Mouse (Mus musculus) spleen, adult 2 months (tissue): Measurements from ENCODE around the gene Iqck.

Source experiments
- CTCF ChIP-seq: fragments of 200-500 bp; IDR thresholded peaks from 2 replicates; pipeline ENCODE4 v1.5.1; 2011; ENCODE audit warnings: mild to moderate bottlenecking, inconsistent platforms; ENCODE audit not compliant: insufficient read depth, insufficient read length, insufficient replicate concordance; ENCODE audit errors: extremely low read depth
- POLR2A ChIP-seq: fragments of 200-500 bp; IDR thresholded peaks from 2 replicates; pipeline ENCODE4 v1.6.1; 2011; ENCODE audit warnings: low read depth, low read length, inconsistent platforms

DNA sequence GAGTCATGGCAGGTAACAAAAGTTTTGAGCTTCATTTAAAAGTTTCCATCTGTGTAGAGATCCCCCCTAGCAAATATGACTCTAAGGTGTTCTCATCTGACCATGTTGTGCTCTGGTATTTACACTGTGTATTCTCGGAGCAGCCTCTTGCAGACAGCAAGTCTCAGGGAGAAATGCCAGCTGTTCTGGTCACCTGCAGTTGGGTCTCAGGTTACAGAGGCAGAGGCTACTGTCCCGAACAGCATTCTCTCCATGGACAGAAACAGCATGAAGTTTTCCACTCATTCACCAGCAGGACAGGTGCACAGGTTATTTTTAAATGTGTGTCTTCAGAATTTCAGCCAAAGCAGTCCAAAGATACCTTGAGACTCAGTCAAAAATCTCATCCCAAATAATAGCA, 89.3 kb downstream of the Iqck start:
- TF ChIP-seq POLR2A (no peak), CTCF (no peak)
